Mouse (Mus musculus) bone marrow, adult 2 months (tissue): ENCODE data around the gene Fstl4. TPM values are rescaled to one million over a fixed set of nuclear protein-coding genes. Genes with fewer than 3 reads are reported as not detected.

Source experiments
- H3K27ac ChIP-seq: fragments of 200-500 bp; 2 replicates; pipeline ENCODE4 v1.5.1; 2012; ENCODE audit warnings: low read depth, mild to moderate bottlenecking, control low read depth, inconsistent platforms, low read length; ENCODE audit not compliant: control insufficient read depth, poor library complexity, insufficient read depth
- H3K4me1 ChIP-seq: fragments of 200-500 bp; 2 replicates; pipeline ENCODE4 v1.6.1; 2011; ENCODE audit warnings: low read length; ENCODE audit not compliant: control insufficient read depth, insufficient read depth
- H3K4me3 ChIP-seq: fragments of 200-500 bp; replicated peaks from 2 replicates; pipeline ENCODE3; 2011; ENCODE audit warnings: mild to moderate bottlenecking, low read depth, low read length, control low read depth; ENCODE audit not compliant: control insufficient read depth
- CTCF ChIP-seq: fragments of 200-500 bp; IDR thresholded peaks from 2 replicates; pipeline ENCODE4 v1.5.1; 2011; ENCODE audit warnings: low read length, control low read depth; ENCODE audit not compliant: control insufficient read depth, insufficient read depth
- POLR2A ChIP-seq: fragments of 200-500 bp; IDR thresholded peaks from 2 replicates; pipeline ENCODE4 v1.6.1; 2011; ENCODE audit warnings: low read depth, mild to moderate bottlenecking, control low read depth, low read length, borderline replicate concordance; ENCODE audit not compliant: control insufficient read depth
- WGBS: fragments of 180-500 bp; shearing (Covaris S2); methylation state at CpG from one replicate; pipeline ENCODE4 v1.1.7; 2018; 5-methylcytosine and 5-hydroxymethylcytosine counted together
- polyA plus RNA-seq: library from polyadenylated mRNA; stranded (reverse); fragments of >200 nt; gene quantifications from 2 replicates; pipeline ENCODE4 v1.2.4, GENCODE M21; 2011; ENCODE audit warnings: low replicate concordance; ENCODE audit not compliant: missing spikeins, insufficient read depth, insufficient read length

Gene Fstl4
- polyA plus RNA-seq, 1 experiment = not detected

DNA sequence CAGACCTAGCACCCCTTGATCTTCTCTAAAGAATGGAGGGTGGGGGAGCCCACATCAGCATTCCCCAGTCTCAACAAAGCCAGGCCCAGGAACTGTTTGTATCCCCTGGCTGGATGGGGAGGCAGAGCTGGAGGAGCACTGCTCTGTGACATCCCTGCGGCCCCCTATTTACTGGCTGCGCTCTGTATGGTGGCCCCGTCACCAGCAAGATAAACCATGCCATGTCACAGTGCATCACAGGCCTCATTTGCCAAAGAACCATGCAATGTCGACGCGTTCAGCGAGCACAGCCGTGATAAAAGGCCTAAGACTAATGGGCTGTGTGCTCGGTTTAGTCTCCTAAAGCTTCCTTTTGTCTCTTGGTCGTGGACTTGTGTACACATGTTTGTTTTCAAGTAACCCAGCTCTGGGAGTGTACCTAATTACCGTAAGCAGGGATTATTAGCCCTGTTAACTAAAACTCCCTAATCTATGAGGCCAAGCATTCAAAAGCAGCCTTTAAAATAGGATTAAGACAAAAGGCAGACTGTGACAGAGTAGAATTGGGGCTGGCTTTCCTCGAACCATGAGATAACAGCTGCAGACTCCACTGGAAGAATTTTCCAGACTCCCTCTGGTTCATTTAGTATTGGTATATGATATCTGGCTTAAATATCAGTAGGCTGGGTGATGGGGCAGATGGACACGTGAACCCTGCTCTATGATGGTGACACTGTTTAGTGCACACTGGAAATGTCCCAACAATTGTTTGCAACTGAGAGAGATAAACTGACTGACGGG lies 303.5 kb downstream of the Fstl4 start:
- Histone ChIP-seq H3K4me3 (no peak overlapping the region), H3K4me1 (no peaks in the 10 kb centered on the region), H3K27ac (no peak overlapping the region)
- TF ChIP-seq CTCF (no peak), POLR2A (no peak)
- 77% methylated on average over 14 of the region's 14 CpGs for WGBS

GRCm38 (mm10) chr11:53068479-53069065 lies 304.1 kb downstream of the Fstl4 start:
- 75% methylated on average over 16 of the region's 16 CpGs for WGBS
- TF ChIP-seq POLR2A = no peak
- no peak for TF ChIP-seq CTCF

DNA sequence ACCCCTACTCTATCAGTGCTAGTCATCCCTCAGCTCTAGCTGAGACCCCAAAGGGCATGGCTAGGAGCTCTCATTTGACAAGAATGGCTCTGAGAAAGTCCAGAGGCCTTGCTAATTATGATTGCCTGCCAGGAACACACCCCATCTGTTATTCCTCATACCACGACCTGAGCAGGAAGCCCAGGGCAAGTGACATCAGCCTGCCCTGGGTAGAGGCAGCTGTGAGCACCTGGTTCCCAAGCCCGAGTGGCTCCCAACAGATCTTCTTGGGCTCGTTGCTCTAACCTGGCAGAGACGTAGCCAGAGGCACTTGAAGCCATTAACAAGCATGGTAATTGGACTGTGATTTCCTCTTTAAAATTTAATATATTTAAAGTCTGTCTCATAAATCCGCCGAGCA lies 305.3 kb downstream of the Fstl4 start:
- 66% methylated on average over 6 of the region's 6 CpGs for WGBS
- no peak for TF ChIP-seq CTCF
- no peak for TF ChIP-seq POLR2A
- Histone ChIP-seq H3K4me1 (no peaks in the 10 kb centered on the region), H3K4me3 (no peak overlapping the region), H3K27ac (no peak overlapping the region)

More at GRCm38 (mm10) chr11:53068479-53069065, 304.1 kb downstream of the Fstl4 start:
- no peaks in the 10 kb centered on the region for H3K4me1 ChIP-seq
- no peak overlapping the region for H3K4me3 ChIP-seq
- no peak overlapping the region for H3K27ac ChIP-seq

- Histone ChIP-seq H3K4me1 (no peaks in the 10 kb centered on the region), H3K4me3 (no peak overlapping the region), H3K27ac (no peak overlapping the region)
- 9% methylated on average over 1 of the region's 1 CpGs for WGBS
- TF ChIP-seq POLR2A = no peak
- TF ChIP-seq CTCF = no peak
Observed at GRCm38 (mm10) chr11:53071602-53072001, 307.2 kb downstream of the Fstl4 start.

GRCm38 (mm10) chr11:53077641-53078040 lies 313.2 kb downstream of the Fstl4 start:
- 79% methylated on average over 7 of the region's 7 CpGs for WGBS
- Histone ChIP-seq H3K4me1 (peaks cover 4% of the 10 kb centered on the region; the same call in 1 of the 2 replicates), H3K27ac (no peak overlapping the region), H3K4me3 (no peak overlapping the region)
- no peak for TF ChIP-seq CTCF
- TF ChIP-seq POLR2A = no peak

DNA sequence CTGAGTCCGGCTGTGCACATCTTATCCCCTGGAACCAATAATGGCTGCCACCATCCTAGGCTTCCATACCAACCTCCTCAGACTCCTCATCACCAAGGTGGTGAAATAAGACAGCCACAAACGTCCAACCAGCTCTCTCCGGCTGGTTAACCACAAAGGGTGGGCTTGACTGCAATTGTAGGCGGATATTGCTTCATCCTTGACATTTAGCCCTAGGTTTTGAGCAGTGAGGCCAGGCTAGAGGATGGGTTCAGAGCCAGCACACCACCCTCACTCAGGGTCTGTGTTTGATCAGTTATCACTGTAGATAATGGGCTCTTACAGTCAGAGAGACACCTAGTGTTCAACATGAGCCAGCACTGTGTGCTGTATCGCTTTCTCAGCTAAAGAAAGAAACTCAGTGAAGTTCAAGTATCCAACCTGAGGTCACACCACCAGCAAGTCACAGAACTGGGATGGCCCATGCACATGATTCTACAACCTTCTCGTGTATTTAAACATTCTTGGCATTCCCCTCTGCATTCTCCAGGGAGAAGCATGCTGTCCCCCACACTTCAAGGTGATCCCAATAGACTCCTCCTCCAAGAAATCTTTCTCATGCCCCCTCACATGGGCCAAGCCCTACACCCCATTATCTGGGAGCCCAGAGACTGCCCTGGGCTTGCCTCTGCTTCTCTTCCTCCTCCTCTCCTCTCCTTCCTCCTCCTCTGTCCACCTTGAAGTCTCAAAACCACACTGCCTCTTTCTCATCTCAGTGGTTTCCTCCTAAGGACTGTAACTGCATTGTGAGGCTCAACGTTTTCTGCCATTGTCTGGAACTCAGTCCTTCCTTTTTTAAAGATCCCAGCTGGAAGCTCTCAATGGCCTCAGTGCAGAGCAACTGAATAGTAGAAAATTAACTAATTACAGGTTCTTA lies 314.2 kb downstream of the Fstl4 start:
- no peak overlapping the region for H3K4me3 ChIP-seq
- 14% methylated on average over 7 of the region's 7 CpGs for WGBS
- H3K27ac ChIP-seq = peak overlapping the region; percentile 19
- no peak for TF ChIP-seq CTCF
- TF ChIP-seq POLR2A = no peak
- H3K4me1 ChIP-seq = peaks cover 4% of the 10 kb centered on the region; the same call in 1 of the 2 replicates

- TF ChIP-seq POLR2A (no peak), CTCF (no peak)
- 82% methylated on average over 6 of the region's 6 CpGs for WGBS
- H3K27ac ChIP-seq = no peak overlapping the region
Observed at GRCm38 (mm10) chr11:53081310-53081709, 316.9 kb downstream of the Fstl4 start.

GRCm38 (mm10) chr11:53085367-53085766 lies 320.9 kb downstream of the Fstl4 start:
- H3K27ac ChIP-seq = no peak overlapping the region
- 25% methylated on average over 6 of the region's 6 CpGs for WGBS
- H3K4me3 ChIP-seq = no peak overlapping the region

More at GRCm38 (mm10) chr11:53081310-53081709, 316.9 kb downstream of the Fstl4 start:
- Histone ChIP-seq H3K4me3 (no peak overlapping the region), H3K4me1 (peaks cover 6% of the 10 kb centered on the region; the same call in 1 of the 2 replicates)

More at GRCm38 (mm10) chr11:53085367-53085766, 320.9 kb downstream of the Fstl4 start:
- 0 out of 2 replicates have a peak, but pooled peaks cover 2% of the 10 kb centered on the region for H3K4me1 ChIP-seq
- TF ChIP-seq POLR2A (no peak), CTCF (peak; percentile 20; the same call in 1 of the 2 replicates)
